Comparison of ENCODE assay signal across 9 mouse cellular contexts in the genomic region with DNA sequence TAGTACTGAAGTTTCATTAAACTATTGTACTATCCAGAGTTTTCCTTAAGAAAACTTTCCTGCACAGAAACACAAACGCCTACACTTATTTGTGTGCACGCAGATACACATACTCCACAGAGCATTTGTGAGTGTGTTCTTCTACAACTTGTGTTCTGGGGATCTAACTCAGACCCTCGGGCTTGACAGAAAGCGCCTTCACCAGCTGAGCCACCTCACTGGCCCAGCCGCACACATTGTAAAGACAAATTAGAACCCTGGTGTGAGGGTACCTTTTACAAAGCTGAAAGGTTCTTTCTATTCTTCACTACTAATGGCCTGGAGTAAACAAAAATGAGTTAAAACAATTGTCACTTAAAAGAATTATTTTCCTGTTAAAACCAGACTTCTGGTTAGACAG. TPM values are rescaled to one million over a fixed set of nuclear protein-coding genes. Genes with fewer than 3 reads are reported as not detected.
DNase-seq lines count a peak whose midpoint lies in the region; ATAC-seq lines count a peak whose summit lies in the region.
"Had no signal": no experiment of that assay in that cellular context is flagged by ENCODE, and none has a peak within 500 bp of the region (broad histone marks: within the 10 kb centered on the region; RNA-seq: fewer than 3 reads in every experiment).

No protein-coding gene starts in this region.

- H3K4me1 ChIP-seq in heart, embryonic 13.5 days: peaks cover 39% of the 10 kb centered on the region
- H3K4me1 ChIP-seq in neural tube, embryonic 12.5 days: peaks cover 21% of the 10 kb centered on the region
- H3K4me1 ChIP-seq in liver, embryonic 13.5 days (replicated peaks): peaks cover 37% of the 10 kb centered on the region

- H3K9ac ChIP-seq in heart, embryonic 13.5 days: peak overlapping the region; percentile 66
- H3K9ac ChIP-seq in neural tube, embryonic 12.5 days: no peak overlapping the region
- peak overlapping the region; percentile 27; the same call in 1 of the 2 replicates for H3K9ac ChIP-seq in liver, embryonic 13.5 days

- no peaks in the 10 kb centered on the region for H3K27me3 ChIP-seq in heart, embryonic 13.5 days (replicated peaks)
- no peaks in the 10 kb centered on the region for H3K27me3 ChIP-seq in neural tube, embryonic 12.5 days (replicated peaks)
- H3K27me3 ChIP-seq in liver, embryonic 13.5 days: no peaks in the 10 kb centered on the region

- H3K4me2 ChIP-seq in heart, embryonic 13.5 days: peak overlapping the region; percentile 79
- peak overlapping the region; percentile 73; the same call in 1 of the 2 replicates for H3K4me2 ChIP-seq in neural tube, embryonic 12.5 days (replicated peaks)
- peak overlapping the region; percentile 81 for H3K4me2 ChIP-seq in liver, embryonic 13.5 days

- DNase-seq in heart, adult 18-20 months: no peak
- no peak for DNase-seq in neural tube, embryonic 10.5 days (ENCODE audit: extremely low spot score, low spot score)
- no peak for DNase-seq in liver, embryonic 13.5 days
- no peak for DNase-seq in urinary bladder, postnatal 4 days (ENCODE audit: low spot score in 2 of 2)
- no peak for DNase-seq in cerebellum, adult 9-10 months
- DNase-seq in layer of hippocampus, adult 9-10 months (ENCODE audit: low spot score): no peak
- DNase-seq: thymus, adult 18-20 months had no signal

- 77% methylated on average over 5 of the region's 5 CpGs for WGBS in heart, embryonic 13.5 days
- WGBS in neural tube, embryonic 12.5 days: 75% methylated on average over 5 of the region's 5 CpGs
- 72% methylated on average over 5 of the region's 5 CpGs for WGBS in liver, embryonic 13.5 days (ENCODE audit: insufficient replicate concordance)

- peaks cover 43% of the 10 kb centered on the region for H3K36me3 ChIP-seq in heart, embryonic 13.5 days
- H3K36me3 ChIP-seq in neural tube, embryonic 12.5 days: peaks cover 23% of the 10 kb centered on the region
- peaks cover 41% of the 10 kb centered on the region for H3K36me3 ChIP-seq in liver, embryonic 13.5 days

- peak overlapping the region; percentile 99 for H3K4me3 ChIP-seq in heart, embryonic 13.5 days
- no peak overlapping the region for H3K4me3 ChIP-seq in neural tube, embryonic 12.5 days
- no peak overlapping the region; the same call in 1 of the 2 replicates for H3K4me3 ChIP-seq in liver, embryonic 13.5 days (replicated peaks)

- H3K9me3 ChIP-seq in heart, embryonic 13.5 days: no peaks in the 10 kb centered on the region
- no peaks in the 10 kb centered on the region for H3K9me3 ChIP-seq in neural tube, embryonic 12.5 days
- H3K9me3 ChIP-seq in liver, embryonic 13.5 days (replicated peaks): no peaks in the 10 kb centered on the region

- peak overlapping the region; percentile 52 for H3K27ac ChIP-seq in heart, embryonic 13.5 days (replicated peaks)
- H3K27ac ChIP-seq in neural tube, embryonic 12.5 days: no peak overlapping the region
- no peak overlapping the region for H3K27ac ChIP-seq in liver, embryonic 13.5 days

- ATAC-seq in heart, embryonic 13.5 days (ENCODE audit: extremely low read depth, insufficient number of reproducible peaks, low FRiP score, low TSS enrichment): no peak
- ATAC-seq in neural tube, embryonic 12.5 days (ENCODE audit: low FRiP score, low read depth): no peak
- no peak for ATAC-seq in liver, embryonic 13.5 days (ENCODE audit: low read depth)

RNA-seq across cellular contexts. Expression of gene Zfp706, which starts 2.7 kb away (rescaled TPM):
- 426 and 458 TPM in 2 replicates for polyA plus RNA-seq in heart, embryonic 13.5 days (2015; fragmentation: Nextera tagmentation; extraction: Ambion mirVana)
- 100 to 1,000 TPM; 196 to 224 TPM for total RNA-seq in heart, adult 18-20 months (2021)
- polyA plus RNA-seq in neural tube, embryonic 12.5 days (2016; fragmentation: Nextera tagmentation; extraction: Ambion mirVana): 418 and 432 TPM in 2 replicates
- 272 and 301 TPM in 2 replicates for polyA plus RNA-seq in liver, embryonic 13.5 days (2015; fragmentation: Nextera tagmentation; extraction: Ambion mirVana)
